Mouse (Mus musculus): ENCODE measurements around the gene Asprv1.

DNA sequence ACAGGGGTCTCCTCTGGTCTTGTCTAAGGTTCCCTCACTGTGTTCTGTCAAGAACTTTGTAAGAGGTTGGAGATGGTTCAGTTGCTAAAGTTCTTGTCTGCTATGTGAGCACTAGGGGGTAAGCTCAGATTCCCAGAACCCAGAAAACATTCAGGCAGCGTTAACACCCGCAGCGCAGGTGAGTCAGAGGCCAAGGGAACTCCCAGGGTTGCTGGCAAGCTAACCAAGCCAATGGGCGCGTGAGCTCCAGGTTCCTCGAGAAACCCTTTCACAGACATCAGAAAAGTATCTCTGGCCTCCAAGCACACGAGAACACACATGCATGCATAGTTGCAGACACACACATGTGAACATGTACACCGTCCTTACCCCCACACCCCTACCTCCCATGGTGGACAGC lies 12.8 kb downstream of the Asprv1 start:
- no peak for TF ChIP-seq ZNF384 (IDR thresholded peaks at IDR 0.05; ENCODE audit: low read depth, low read length)
- TF ChIP-seq ZC3H11A (IDR thresholded peaks at IDR 0.05; ENCODE audit: borderline replicate concordance, low read depth, low read length): no peak
- TF ChIP-seq HCFC1 (IDR thresholded peaks at IDR 0.05; ENCODE audit: borderline replicate concordance, insufficient read depth, low read length): no peak
- TF ChIP-seq CHD2 (IDR thresholded peaks at IDR 0.05; ENCODE audit: low read depth, low read length): no peak
- TF ChIP-seq MAFK (IDR thresholded peaks at IDR 0.05; ENCODE audit: insufficient read depth, low read depth, low read length): no peak

Data from ES-E14 (cell line).